Mouse (Mus musculus) liver, postnatal 0 days (tissue): ENCODE data around the gene Pof1b. TPM values are rescaled to one million over a fixed set of nuclear protein-coding genes. Genes with fewer than 3 reads are reported as not detected.
A peak's percentile ranks its signal among the peaks of the same experiment; 100 is the strongest.

Source experiments
- ATAC-seq: fragments of 200-750 bp; cut with Nextera tagmentation; 2 replicates; pipeline ENCODE4 v1.8.0; 2017; ENCODE audit warnings: mild to moderate bottlenecking, moderate library complexity
- DNase-seq: peaks from one replicate; pipeline ENCODE4 v3.0.0-alpha.2; 2016
- H3K27ac ChIP-seq: fragments of 300-500 bp; sonication (generic); 2 replicates; pipeline ENCODE4 v1.5.1; 2014; ENCODE audit warnings: antibody characterized with exemption, moderate library complexity, mild to moderate bottlenecking, low read depth
- H3K27me3 ChIP-seq: fragments of 300-500 bp; sonication (generic); 2 replicates; pipeline ENCODE4 v1.6.1; 2014; ENCODE audit warnings: low read length, control low read depth, mixed read lengths; ENCODE audit not compliant: insufficient read depth
- H3K36me3 ChIP-seq: fragments of 300-500 bp; sonication (generic); replicated peaks from 2 replicates; pipeline ENCODE4 v1.6.1; 2014; ENCODE audit warnings: mild to moderate bottlenecking, control low read depth, low read length, moderate library complexity, mixed read lengths; ENCODE audit not compliant: insufficient read depth
- H3K4me1 ChIP-seq: fragments of 300-500 bp; sonication (generic); 2 replicates; pipeline ENCODE4 v1.6.1; 2014; ENCODE audit warnings: antibody characterized with exemption, mild to moderate bottlenecking, control low read depth; ENCODE audit not compliant: insufficient read depth
- H3K4me2 ChIP-seq: fragments of 300-500 bp; sonication (generic); 2 replicates; pipeline ENCODE4 v1.6.1; 2014; ENCODE audit warnings: low read depth, mild to moderate bottlenecking, low read length, moderate library complexity, mixed read lengths
- H3K4me3 ChIP-seq: fragments of 300-500 bp; sonication (generic); 2 replicates; pipeline ENCODE4 v1.5.1; 2014; ENCODE audit warnings: low read depth, low read length
- H3K9ac ChIP-seq: fragments of 300-500 bp; sonication (generic); replicated peaks from 2 replicates; pipeline ENCODE4 v1.6.1; 2014; ENCODE audit warnings: mild to moderate bottlenecking, moderate library complexity
- H3K9me3 ChIP-seq: fragments of 300-500 bp; sonication (generic); 2 replicates; pipeline ENCODE4 v1.6.1; 2016; ENCODE audit warnings: mild to moderate bottlenecking, control low read depth, low read length, mixed read lengths
- CTCF ChIP-seq: sonication (generic); IDR thresholded peaks from 2 replicates; pipeline ENCODE4 v1.5.1; 2016; ENCODE audit warnings: antibody characterized with exemption, low read depth
- EP300 ChIP-seq: IDR thresholded peaks from 2 replicates; pipeline ENCODE4 v1.6.1; 2016; ENCODE audit warnings: antibody characterized with exemption, low read depth, mild to moderate bottlenecking
- WGBS: fragments of 180-500 bp; shearing (Covaris S2); extraction: QIAGEN DNeasy Blood & Tissue Kit; methylation state at CpG from one replicate; pipeline ENCODE4 v1.1.7; 2014; ENCODE audit not compliant: insufficient replicate concordance; 5-methylcytosine and 5-hydroxymethylcytosine counted together
- polyA plus RNA-seq: library from polyadenylated mRNA; unstranded; fragments of >200 nt; fragmentation: Nextera tagmentation; extraction: Ambion mirVana; gene quantifications from 2 replicates; pipeline ENCODE4 v1.2.1, GENCODE M21; 2015

Gene Pof1b
- polyA plus RNA-seq, 1 experiment from 2014 or later: not detected

- 12% methylated on average over 40 of the region's 79 CpGs for WGBS
- H3K27ac ChIP-seq: no peak within 1 kb of the TSS
- TF ChIP-seq CTCF (no peak), EP300 (no peak)
These were observed 97.7 kb downstream of the Pof1b start, which contains the start of gene Zfp711 for GRCm38 (mm10) chrX:112600511-112601305. TSS of gene Zfp711 (plus strand) at chrX:112600526.

More at GRCm38 (mm10) chrX:112600511-112601305, 97.7 kb downstream of the Pof1b start, which contains the start of gene Zfp711:
- peak; percentile 68 for ATAC-seq
- peak within 1 kb of the TSS; percentile 75 for H3K4me2 ChIP-seq
- H3K27me3 ChIP-seq: peaks cover 7% of the 10 kb centered on the region; the same call in 1 of the 2 replicates
- DNase-seq: peak; percentile 31
- no peaks in the 10 kb centered on the region for H3K9me3 ChIP-seq
- H3K4me3 ChIP-seq: peak within 1 kb of the TSS; percentile 47
- no peak within 1 kb of the TSS for H3K9ac ChIP-seq
- H3K4me1 ChIP-seq: no peaks in the 10 kb centered on the region; the same call in 1 of the 2 replicates
- no peaks in the 10 kb centered on the region for H3K36me3 ChIP-seq

Other genes starting within 250 kb of the Pof1b start
- not detected in 2 replicates for gene 2010106E10Rik, start 203.4 kb downstream of the Pof1b start, polyA plus RNA-seq
- 0.27 and 0.51 TPM in 2 replicates for gene Zfp711, start 98.1 kb downstream of the Pof1b start, polyA plus RNA-seq